Mouse (Mus musculus) heart, adult 2 months (tissue): Measurements from ENCODE around the gene Nr1i3. TPM values are rescaled to one million over a fixed set of nuclear protein-coding genes. Genes with fewer than 3 reads are reported as not detected.

ENCODE experiments used
- DNase-seq, 2 experiments: peaks; one replicate each; pipeline ENCODE4 v3.0.0; 2021
- H3K27ac ChIP-seq: fragments of 200-600 bp; 2 replicates; pipeline ENCODE4 v1.8.1; 2022
- H3K27me3 ChIP-seq: fragments of 200-500 bp; 2 replicates; pipeline ENCODE4 v1.6.1; 2012; ENCODE audit warnings: mild to moderate bottlenecking, low read length, inconsistent platforms, mixed read lengths; ENCODE audit not compliant: control insufficient read depth, insufficient read depth
- H3K36me3 ChIP-seq: fragments of 200-500 bp; 2 replicates; pipeline ENCODE4 v1.6.1; 2012; ENCODE audit warnings: low read length, inconsistent platforms; ENCODE audit not compliant: control insufficient read depth, insufficient read depth
- H3K4me1 ChIP-seq: fragments of 200-500 bp; 2 replicates; pipeline ENCODE4 v1.6.1; 2011; ENCODE audit warnings: low read length; ENCODE audit not compliant: control insufficient read depth, insufficient read depth
- H3K4me3 ChIP-seq: fragments of 200-600 bp; 2 replicates; pipeline ENCODE4 v1.8.1; 2022
- H3K79me2 ChIP-seq: fragments of 200-500 bp; replicated peaks from 2 replicates; pipeline ENCODE4 v1.6.1; 2012; ENCODE audit warnings: mild to moderate bottlenecking, inconsistent platforms, low read length, moderate library complexity, mixed read lengths; ENCODE audit not compliant: control insufficient read depth, insufficient read depth
- H3K9ac ChIP-seq: fragments of 200-500 bp; 2 replicates; pipeline ENCODE4 v1.6.1; 2012; ENCODE audit warnings: low read depth, mild to moderate bottlenecking, control low read depth, inconsistent platforms, low read length, mixed read lengths
- CTCF ChIP-seq: fragments of 200-600 bp; IDR thresholded peaks from 2 replicates; pipeline ENCODE4 v1.8.1; 2022; ENCODE audit warnings: antibody characterized with exemption, mild to moderate bottlenecking, moderate library complexity
- EP300 ChIP-seq: fragments of 200-500 bp; IDR thresholded peaks from 2 replicates; pipeline ENCODE4 v1.6.1; 2011; ENCODE audit warnings: low read depth, low read length, control low read depth; ENCODE audit not compliant: insufficient read depth
- POLR2A ChIP-seq: fragments of 200-500 bp; IDR thresholded peaks from 2 replicates; pipeline ENCODE4 v1.6.1; 2011; ENCODE audit warnings: mild to moderate bottlenecking, low read depth, low read length, control low read depth; ENCODE audit not compliant: insufficient read depth
- WGBS: fragments of 180-500 bp; shearing (Covaris S2); methylation state at CpG from one replicate; pipeline ENCODE4 v1.1.7; 2018; 5-methylcytosine and 5-hydroxymethylcytosine counted together
- intact Hi-C: fragments of 180-260 bp; cut with DNase I; formaldehyde crosslinking; loops from one replicate; pipeline ENCODE4 v1.15.1; 2025
- polyA plus RNA-seq: library from polyadenylated mRNA; depleted of rRNA; stranded (reverse); fragments of >200 nt; gene quantifications from 2 replicates; pipeline ENCODE4 v1.2.3, GENCODE M21; 2012
- total RNA-seq, 2 experiments: library from RNA; stranded (reverse); gene quantifications; 2 replicates each; pipeline ENCODE4 v1.2.3; 2021

Gene Nr1i3
- total and polyA plus RNA-seq, 3 experiments, result not detected

DNA sequence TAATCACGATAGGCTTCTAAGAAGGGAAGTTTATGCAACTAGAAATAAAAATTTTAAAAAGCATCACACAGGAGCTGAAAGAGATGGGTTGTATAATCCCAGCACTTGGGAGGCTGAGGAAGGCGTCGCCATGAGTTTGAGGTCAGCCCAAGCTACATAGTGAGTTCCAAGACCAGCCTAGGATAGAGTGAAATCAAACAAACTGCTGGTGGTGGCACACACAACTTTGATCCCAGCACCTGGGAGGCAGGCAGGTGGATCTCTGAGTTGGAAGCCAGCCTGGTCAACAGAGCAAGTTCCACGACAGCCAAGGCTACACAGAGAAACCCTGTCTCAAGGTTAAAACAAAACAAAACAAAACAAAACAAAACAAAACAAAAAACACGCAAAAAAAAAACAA is 18.6 kb downstream of the Nr1i3 start:
- H3K27ac ChIP-seq, result peak overlapping the region; percentile 7; the same call in 1 of the 2 replicates
- intact Hi-C loops, result no loop called here
- H3K79me2 ChIP-seq, result no peaks in the 10 kb centered on the region
- H3K4me1 ChIP-seq, result no peaks in the 10 kb centered on the region; the same call in none of the 2 replicates
- no peaks in the 10 kb centered on the region for H3K27me3 ChIP-seq
- DNase-seq, result no peak
- no peak overlapping the region for H3K4me3 ChIP-seq
- H3K36me3 ChIP-seq, result peaks cover 12% of the 10 kb centered on the region
- H3K9ac ChIP-seq, result no peak overlapping the region
- 71% methylated on average over 5 of the region's 5 CpGs for WGBS
- no peak for TF ChIP-seq EP300
- no peak for TF ChIP-seq CTCF
- no peak for TF ChIP-seq POLR2A

DNA sequence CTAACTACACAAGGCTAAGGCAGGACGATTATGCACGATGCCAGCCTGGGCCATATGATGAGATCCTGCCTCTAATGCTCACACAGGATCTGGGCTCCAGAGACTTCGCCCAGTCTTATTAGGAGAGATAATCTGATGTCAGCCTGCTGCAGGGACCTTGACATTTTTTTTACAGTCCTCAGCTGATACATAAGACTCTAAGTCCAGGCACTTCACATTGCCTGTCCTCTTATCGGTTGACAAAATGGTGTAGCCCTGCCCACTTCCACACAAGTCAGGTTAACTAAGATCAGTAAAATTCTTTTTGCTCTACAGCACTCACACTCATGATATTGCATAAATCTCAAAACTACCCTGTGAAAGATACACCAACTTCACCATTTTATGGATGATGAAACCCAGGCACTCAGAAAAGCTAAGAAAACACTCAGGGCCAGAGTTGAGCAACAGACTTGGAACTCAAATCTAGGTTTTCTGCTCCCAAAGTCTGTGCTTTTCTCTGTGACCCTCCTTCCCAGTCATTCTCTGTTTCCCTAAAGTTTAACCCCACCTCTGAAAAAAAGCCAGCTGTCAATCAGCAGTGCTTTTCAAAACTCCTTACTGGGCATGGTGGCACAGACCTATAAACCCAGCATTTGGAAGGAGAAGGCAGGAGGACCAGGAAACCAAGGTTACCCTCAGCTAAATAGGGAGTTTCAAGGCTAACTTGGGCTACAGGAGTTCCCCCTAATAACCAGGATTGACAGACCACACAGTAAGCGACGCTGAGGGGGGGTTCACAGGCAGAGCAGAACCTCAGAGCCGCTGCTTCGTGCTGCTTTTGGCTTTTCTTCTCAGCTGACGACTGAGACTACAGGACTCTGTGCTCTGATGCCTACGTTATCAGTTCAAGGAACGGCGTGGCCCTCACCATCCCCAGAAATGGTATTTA is 19.3 kb downstream of the Nr1i3 start:
- Histone ChIP-seq H3K4me1 (no peaks in the 10 kb centered on the region; the same call in none of the 2 replicates), H3K27me3 (no peaks in the 10 kb centered on the region), H3K4me3 (no peak overlapping the region), H3K9ac (no peak overlapping the region), H3K79me2 (no peaks in the 10 kb centered on the region), H3K27ac (peak overlapping the region; percentile 28), H3K36me3 (peaks cover 12% of the 10 kb centered on the region)
- intact Hi-C loops, result no loop called here
- WGBS, result 63% methylated on average over 12 of the region's 12 CpGs
- no peak for DNase-seq
- TF ChIP-seq EP300, result no peak
- no peak for TF ChIP-seq POLR2A
- TF ChIP-seq CTCF, result no peak

DNA sequence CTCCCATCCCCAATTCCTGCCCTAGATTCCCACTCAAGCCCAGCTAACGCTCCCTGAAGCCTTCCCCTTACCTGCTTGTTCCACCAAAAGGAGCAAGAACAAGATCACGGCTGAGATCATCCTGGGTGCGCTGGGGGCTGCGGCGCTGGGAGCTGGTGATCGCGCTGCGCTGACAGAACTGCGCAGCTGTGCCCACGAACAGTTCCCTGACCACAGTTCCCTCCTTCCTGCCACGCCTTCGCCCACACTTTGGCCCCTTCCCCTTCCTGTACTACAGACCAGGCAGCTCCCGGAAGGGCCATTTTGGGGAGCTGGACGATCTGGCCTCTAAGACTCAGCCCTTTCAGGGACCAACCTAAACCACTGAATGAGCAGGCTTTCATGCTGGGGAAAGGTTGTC is 20.4 kb downstream of the Nr1i3 start, which contains the start of gene Fcer1g:
TSS of gene Fcer1g (minus strand) at position 240 of the 400 bp plus-strand sequence.
- Histone ChIP-seq H3K79me2 (no peaks in the 10 kb centered on the region), H3K27ac (peak within 1 kb of the TSS; percentile 28), H3K36me3 (peaks cover 12% of the 10 kb centered on the region), H3K9ac (0 out of 2 replicates have a peak within 1 kb of the TSS, but pooled peaks have one; percentile 37), H3K4me3 (no peak within 1 kb of the TSS), H3K27me3 (no peaks in the 10 kb centered on the region), H3K4me1 (no peaks in the 10 kb centered on the region; the same call in none of the 2 replicates)
- peak; percentile 51 to 67 for DNase-seq
- TF ChIP-seq POLR2A (peak; percentile 62; the same call in 1 of the 2 replicates), CTCF (no peak)
- intact Hi-C loops, result no loop called here
- 82% methylated on average over 14 of the region's 14 CpGs for WGBS

DNA sequence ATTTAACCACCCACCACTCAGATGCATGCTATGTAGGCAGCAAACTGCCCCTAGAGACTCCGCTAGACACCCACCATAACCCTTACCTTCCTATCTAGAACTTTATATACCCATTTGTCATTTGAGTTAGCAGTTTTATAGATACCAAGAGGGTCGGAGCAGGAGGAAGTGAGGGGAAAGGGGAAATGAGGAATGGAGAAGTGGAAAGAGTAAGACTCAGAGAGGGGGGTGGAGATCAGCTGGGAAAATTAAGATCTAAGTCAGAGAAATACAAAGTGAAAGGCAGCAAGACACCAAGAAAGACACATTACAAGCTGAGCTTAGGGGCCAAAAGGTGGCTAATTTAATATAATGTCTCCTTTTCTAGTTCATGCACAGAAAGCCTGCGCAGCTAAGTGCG is 20.8 kb downstream of the Nr1i3 start:
- Histone ChIP-seq H3K27ac (no peak overlapping the region), H3K36me3 (peaks cover 12% of the 10 kb centered on the region), H3K27me3 (no peaks in the 10 kb centered on the region), H3K79me2 (no peaks in the 10 kb centered on the region), H3K4me1 (no peaks in the 10 kb centered on the region; the same call in none of the 2 replicates), H3K9ac (no peak overlapping the region), H3K4me3 (no peak overlapping the region)
- intact Hi-C loops, result no loop called here
- TF ChIP-seq POLR2A, result no peak
- 88% methylated on average over 4 of the region's 4 CpGs for WGBS
- no peak for DNase-seq

DNA sequence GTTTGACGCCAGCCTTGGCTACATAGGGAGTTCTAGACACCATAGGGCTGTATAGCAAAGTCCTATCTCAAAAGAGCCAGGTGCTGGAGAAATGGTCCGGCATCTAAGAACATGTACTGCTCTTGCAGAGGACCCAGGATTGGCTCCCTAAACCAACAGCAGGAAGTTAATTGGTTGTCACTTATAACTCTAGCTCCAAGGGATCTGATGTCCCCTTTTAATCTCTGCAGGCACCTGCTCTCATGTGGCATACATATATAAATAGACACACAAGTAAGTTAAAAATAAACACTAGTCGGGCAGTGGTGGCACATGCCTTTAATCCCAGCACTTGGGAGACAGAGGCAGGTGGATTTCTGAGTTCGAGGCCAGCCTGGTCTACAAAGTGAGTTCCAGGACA is 22.0 kb downstream of the Nr1i3 start:
- no peaks in the 10 kb centered on the region for H3K27me3 ChIP-seq
- H3K4me3 ChIP-seq, result no peak overlapping the region
- H3K79me2 ChIP-seq, result no peaks in the 10 kb centered on the region
- H3K9ac ChIP-seq, result no peak overlapping the region
- H3K27ac ChIP-seq, result peak overlapping the region; percentile 61
- H3K36me3 ChIP-seq, result peaks cover 21% of the 10 kb centered on the region
- 56% methylated on average over 4 of the region's 4 CpGs for WGBS
- no peak for TF ChIP-seq POLR2A
- no peak for TF ChIP-seq EP300
- TF ChIP-seq CTCF, result no peak
- H3K4me1 ChIP-seq, result peaks cover 2% of the 10 kb centered on the region
- intact Hi-C loops, result no loop called here
- DNase-seq, result no peak

DNA sequence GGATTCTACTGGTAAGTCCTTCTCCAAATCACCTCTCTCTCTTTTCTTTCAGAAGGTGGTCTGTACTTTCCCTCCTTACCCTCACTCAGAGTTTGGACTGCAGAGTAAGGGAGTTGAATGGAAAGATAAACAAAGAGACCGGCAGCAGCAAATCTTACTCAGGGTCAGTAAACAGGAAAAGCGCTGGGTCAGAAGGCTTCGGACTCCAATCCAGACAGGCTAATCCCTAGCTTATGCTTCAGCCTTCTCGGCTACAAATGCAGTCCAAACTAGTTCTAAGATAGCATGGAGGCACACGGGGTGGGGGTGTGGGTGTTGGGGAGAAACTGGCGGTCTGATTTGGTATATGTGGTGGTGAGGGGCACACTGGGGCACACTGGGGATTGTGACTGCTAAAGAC is 23.7 kb downstream of the Nr1i3 start:
- H3K4me1 ChIP-seq, result peaks cover 2% of the 10 kb centered on the region
- H3K36me3 ChIP-seq, result peaks cover 21% of the 10 kb centered on the region
- WGBS, result 64% methylated on average over 6 of the region's 6 CpGs
- H3K4me3 ChIP-seq, result no peak overlapping the region
- H3K27ac ChIP-seq, result no peak overlapping the region
- no peak overlapping the region for H3K9ac ChIP-seq
- H3K79me2 ChIP-seq, result no peaks in the 10 kb centered on the region
- no peak for DNase-seq
- intact Hi-C loops, result no loop called here
- no peaks in the 10 kb centered on the region for H3K27me3 ChIP-seq
- TF ChIP-seq EP300, result no peak
- no peak for TF ChIP-seq CTCF
- no peak for TF ChIP-seq POLR2A
